Mouse (Mus musculus): Measurements from ENCODE around the gene Whamm. TPM values are rescaled to one million over a fixed set of nuclear protein-coding genes. Genes with fewer than 3 reads are reported as not detected.

Whamm gene
- total RNA-seq, 1 experiment: 10.7 TPM

GRCm38 (mm10) chr7:81592686-81593085 is 21.6 kb downstream of the Whamm start:
- H3K27ac ChIP-seq (ENCODE audit: insufficient read depth, low read depth, low read length, poor library complexity, severe bottlenecking): no peak overlapping the region
- H3K9ac ChIP-seq (ENCODE audit: insufficient read depth, low read depth, low read length, poor library complexity, severe bottlenecking): no peak overlapping the region
- H3K36me3 ChIP-seq (ENCODE audit: control insufficient read depth, insufficient read depth, low read length, poor library complexity, severe bottlenecking): peaks cover 49% of the 10 kb centered on the region
- H3K9me3 ChIP-seq (ENCODE audit: control insufficient read depth, insufficient read depth, low read depth, low read length): peaks cover 13% of the 10 kb centered on the region
- H3K4me3 ChIP-seq (ENCODE audit: insufficient read depth in 1 of 2, low read depth in 1 of 2, low read length in 2 of 2, poor library complexity in 1 of 2, severe bottlenecking in 1 of 2): no peak overlapping the region
- H3K4me1 ChIP-seq (ENCODE audit: control insufficient read depth in 2 of 2, insufficient read depth in 2 of 2, low read length in 2 of 2, poor library complexity in 1 of 2): no peaks in the 10 kb centered on the region
- in situ Hi-C loops (cut with MboI; ENCODE audit: low sequenced_read_pairs in 2 of 2, unreplicated experiment in 2 of 2): no loop called here
- DNase-seq (ENCODE audit: low read depth, low spot score): no peak
- no peak for TF ChIP-seq CHD2 (IDR thresholded peaks at IDR 0.05; ENCODE audit: low read depth, low read length)

GRCm38 (mm10) chr7:81593387-81593786 is 22.3 kb downstream of the Whamm start:
- in situ Hi-C loops (cut with MboI; ENCODE audit: low sequenced_read_pairs in 2 of 2, unreplicated experiment in 2 of 2): no loop called here
- Histone ChIP-seq H3K27ac (ENCODE audit: insufficient read depth, low read depth, low read length, poor library complexity, severe bottlenecking) (no peak overlapping the region), H3K4me3 (ENCODE audit: insufficient read depth in 1 of 2, low read depth in 1 of 2, low read length in 2 of 2, poor library complexity in 1 of 2, severe bottlenecking in 1 of 2) (no peak overlapping the region), H3K9ac (ENCODE audit: insufficient read depth, low read depth, low read length, poor library complexity, severe bottlenecking) (no peak overlapping the region), H3K9me3 (ENCODE audit: control insufficient read depth, insufficient read depth, low read depth, low read length) (peaks cover 13% of the 10 kb centered on the region), H3K36me3 (ENCODE audit: control insufficient read depth, insufficient read depth, low read length, poor library complexity, severe bottlenecking) (peaks cover 55% of the 10 kb centered on the region), H3K4me1 (ENCODE audit: control insufficient read depth in 2 of 2, insufficient read depth in 2 of 2, low read length in 2 of 2, poor library complexity in 1 of 2) (no peaks in the 10 kb centered on the region)
- TF ChIP-seq CHD2 (IDR thresholded peaks at IDR 0.05; ENCODE audit: low read depth, low read length): no peak
- TF ChIP-seq MAFK (IDR thresholded peaks at IDR 0.05; ENCODE audit: insufficient read depth, low read depth, low read length): no peak
- no peak for TF ChIP-seq ZNF384 (IDR thresholded peaks at IDR 0.05; ENCODE audit: low read depth, low read length)
- no peak for TF ChIP-seq HCFC1 (IDR thresholded peaks at IDR 0.05; ENCODE audit: borderline replicate concordance, insufficient read depth, low read length)
- no peak for TF ChIP-seq ZC3H11A (IDR thresholded peaks at IDR 0.05; ENCODE audit: borderline replicate concordance, low read depth, low read length)
- DNase-seq (ENCODE audit: low read depth, low spot score): no peak

GRCm38 (mm10) chr7:81595056-81595455 is 24.0 kb downstream of the Whamm start:
- in situ Hi-C loops (cut with MboI; ENCODE audit: low sequenced_read_pairs in 2 of 2, unreplicated experiment in 2 of 2): no loop called here
- no peak for DNase-seq (ENCODE audit: low read depth, low spot score)
- Histone ChIP-seq H3K4me1 (ENCODE audit: control insufficient read depth in 2 of 2, insufficient read depth in 2 of 2, low read length in 2 of 2, poor library complexity in 1 of 2) (peaks cover 0 to 3% of the 10 kb centered on the region in 2 experiments; a peak in 1 of 4 replicates), H3K4me3 (ENCODE audit: insufficient read depth in 1 of 2, low read depth in 1 of 2, low read length in 2 of 2, poor library complexity in 1 of 2, severe bottlenecking in 1 of 2) (no peak overlapping the region), H3K9me3 (ENCODE audit: control insufficient read depth, insufficient read depth, low read depth, low read length) (peaks cover 13% of the 10 kb centered on the region), H3K36me3 (ENCODE audit: control insufficient read depth, insufficient read depth, low read length, poor library complexity, severe bottlenecking) (peaks cover 55% of the 10 kb centered on the region), H3K27ac (ENCODE audit: insufficient read depth, low read depth, low read length, poor library complexity, severe bottlenecking) (no peak overlapping the region), H3K9ac (ENCODE audit: insufficient read depth, low read depth, low read length, poor library complexity, severe bottlenecking) (no peak overlapping the region)
- no peak for TF ChIP-seq ZC3H11A (IDR thresholded peaks at IDR 0.05; ENCODE audit: borderline replicate concordance, low read depth, low read length)
- TF ChIP-seq CHD2 (IDR thresholded peaks at IDR 0.05; ENCODE audit: low read depth, low read length): no peak
- no peak for TF ChIP-seq MAFK (IDR thresholded peaks at IDR 0.05; ENCODE audit: insufficient read depth, low read depth, low read length)
- TF ChIP-seq ZNF384 (IDR thresholded peaks at IDR 0.05; ENCODE audit: low read depth, low read length): no peak
- no peak for TF ChIP-seq HCFC1 (IDR thresholded peaks at IDR 0.05; ENCODE audit: borderline replicate concordance, insufficient read depth, low read length)

- in situ Hi-C loops (cut with MboI; ENCODE audit: low sequenced_read_pairs in 2 of 2, unreplicated experiment in 2 of 2): no loop called here
- Histone ChIP-seq H3K36me3 (ENCODE audit: control insufficient read depth, insufficient read depth, low read length, poor library complexity, severe bottlenecking) (peaks cover 55% of the 10 kb centered on the region), H3K9ac (ENCODE audit: insufficient read depth, low read depth, low read length, poor library complexity, severe bottlenecking) (no peak overlapping the region), H3K27ac (ENCODE audit: insufficient read depth, low read depth, low read length, poor library complexity, severe bottlenecking) (no peak overlapping the region), H3K4me1 (ENCODE audit: control insufficient read depth in 2 of 2, insufficient read depth in 2 of 2, low read length in 2 of 2, poor library complexity in 1 of 2) (peaks cover 0 to 3% of the 10 kb centered on the region in 2 experiments; a peak in 1 of 4 replicates), H3K4me3 (ENCODE audit: insufficient read depth in 1 of 2, low read depth in 1 of 2, low read length in 2 of 2, poor library complexity in 1 of 2, severe bottlenecking in 1 of 2) (no peak overlapping the region), H3K9me3 (ENCODE audit: control insufficient read depth, insufficient read depth, low read depth, low read length) (peaks cover 13% of the 10 kb centered on the region)
- TF ChIP-seq ZC3H11A (IDR thresholded peaks at IDR 0.05; ENCODE audit: borderline replicate concordance, low read depth, low read length) (no peak), CHD2 (IDR thresholded peaks at IDR 0.05; ENCODE audit: low read depth, low read length) (no peak), ZNF384 (IDR thresholded peaks at IDR 0.05; ENCODE audit: low read depth, low read length) (no peak), MAFK (IDR thresholded peaks at IDR 0.05; ENCODE audit: insufficient read depth, low read depth, low read length) (no peak), HCFC1 (IDR thresholded peaks at IDR 0.05; ENCODE audit: borderline replicate concordance, insufficient read depth, low read length) (no peak)
- DNase-seq (ENCODE audit: low read depth, low spot score): no peak
Observed at GRCm38 (mm10) chr7:81596086-81596485, 25.0 kb downstream of the Whamm start.

GRCm38 (mm10) chr7:81597660-81598059 is 26.6 kb downstream of the Whamm start:
- peaks cover 13% of the 10 kb centered on the region for H3K9me3 ChIP-seq (ENCODE audit: control insufficient read depth, insufficient read depth, low read depth, low read length)
- no peak for DNase-seq (ENCODE audit: low read depth, low spot score)
- in situ Hi-C loops (cut with MboI; ENCODE audit: low sequenced_read_pairs in 2 of 2, unreplicated experiment in 2 of 2): no loop called here
- H3K4me3 ChIP-seq (ENCODE audit: insufficient read depth in 1 of 2, low read depth in 1 of 2, low read length in 2 of 2, poor library complexity in 1 of 2, severe bottlenecking in 1 of 2): no peak overlapping the region
- H3K4me1 ChIP-seq (ENCODE audit: control insufficient read depth in 2 of 2, insufficient read depth in 2 of 2, low read length in 2 of 2, poor library complexity in 1 of 2): peaks cover 0 to 3% of the 10 kb centered on the region in 2 experiments; a peak in 1 of 4 replicates
- H3K36me3 ChIP-seq (ENCODE audit: control insufficient read depth, insufficient read depth, low read length, poor library complexity, severe bottlenecking): peaks cover 46% of the 10 kb centered on the region
- H3K27ac ChIP-seq (ENCODE audit: insufficient read depth, low read depth, low read length, poor library complexity, severe bottlenecking): no peak overlapping the region
- H3K9ac ChIP-seq (ENCODE audit: insufficient read depth, low read depth, low read length, poor library complexity, severe bottlenecking): no peak overlapping the region
- TF ChIP-seq ZC3H11A (IDR thresholded peaks at IDR 0.05; ENCODE audit: borderline replicate concordance, low read depth, low read length) (no peak), CHD2 (IDR thresholded peaks at IDR 0.05; ENCODE audit: low read depth, low read length) (no peak), ZNF384 (IDR thresholded peaks at IDR 0.05; ENCODE audit: low read depth, low read length) (no peak), HCFC1 (IDR thresholded peaks at IDR 0.05; ENCODE audit: borderline replicate concordance, insufficient read depth, low read length) (no peak), MAFK (IDR thresholded peaks at IDR 0.05; ENCODE audit: insufficient read depth, low read depth, low read length) (no peak)

Data from ES-E14 (cell line).